Mouse (Mus musculus) right cerebral cortex, postnatal 36 days (tissue): ENCODE data around the gene Zfp185.
"Not testable (repeated sequence)": the region's sequence is repeated elsewhere in the genome, so short reads cannot be mapped to it uniquely, and the experiment has no call there.

Experiments used
- DNase-seq, 2 experiments: peaks; one replicate each; pipeline ENCODE4 v3.0.0; 2022; ENCODE audit warnings: low spot score in 2 of 2, mixed read lengths in 1 of 2

Zfp185 gene

GRCm38 (mm10) chrX:73062323-73062722 is 75.2 kb downstream of the Zfp185 start:
- DNase-seq, result no peak

DNA sequence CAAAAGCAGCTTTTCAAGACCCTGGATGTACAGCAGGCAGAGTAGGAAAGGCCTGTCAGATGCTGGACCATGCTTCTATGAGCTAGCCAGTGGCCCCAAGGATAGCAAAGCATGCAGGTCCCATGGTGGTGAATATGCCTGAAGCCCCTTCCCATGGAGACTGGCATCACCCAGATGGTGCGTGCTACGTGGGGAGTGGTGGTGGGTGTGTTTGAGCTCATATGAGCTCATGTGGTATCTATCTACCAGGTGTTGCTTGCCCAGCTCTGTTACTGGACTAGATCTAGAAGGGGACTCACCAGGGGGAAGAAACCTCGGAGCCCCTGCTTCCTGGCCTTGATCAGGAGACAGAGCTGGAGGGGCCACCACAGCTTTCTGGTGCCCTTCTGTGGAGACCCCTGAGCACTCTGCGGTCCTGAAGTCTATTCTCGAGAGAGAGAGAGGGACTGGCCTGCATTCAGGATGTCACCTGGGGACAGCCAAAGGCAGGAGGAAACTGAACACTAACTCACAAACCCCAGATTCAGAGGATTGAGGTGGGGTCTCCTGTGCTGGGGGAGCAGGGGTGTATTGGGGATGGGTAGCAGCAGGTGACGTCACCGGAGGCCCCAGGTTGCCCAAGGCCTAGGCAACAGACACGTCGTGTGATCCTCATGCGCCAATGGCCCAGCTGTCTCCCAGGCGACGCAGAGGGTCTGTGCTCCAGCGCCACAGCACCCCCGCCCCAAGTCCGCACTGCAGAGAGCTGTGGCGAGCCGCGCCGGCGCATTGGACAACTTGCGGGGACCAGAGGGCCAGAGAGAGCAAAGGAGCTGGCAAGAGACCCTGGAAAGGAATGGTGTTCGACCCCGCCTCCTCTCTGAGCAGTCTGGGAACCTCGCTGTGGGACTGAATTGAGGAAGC is 76.6 kb downstream of the Zfp185 start:
- DNase-seq, result peak in 1 of 2 experiments; percentile 14

DNA sequence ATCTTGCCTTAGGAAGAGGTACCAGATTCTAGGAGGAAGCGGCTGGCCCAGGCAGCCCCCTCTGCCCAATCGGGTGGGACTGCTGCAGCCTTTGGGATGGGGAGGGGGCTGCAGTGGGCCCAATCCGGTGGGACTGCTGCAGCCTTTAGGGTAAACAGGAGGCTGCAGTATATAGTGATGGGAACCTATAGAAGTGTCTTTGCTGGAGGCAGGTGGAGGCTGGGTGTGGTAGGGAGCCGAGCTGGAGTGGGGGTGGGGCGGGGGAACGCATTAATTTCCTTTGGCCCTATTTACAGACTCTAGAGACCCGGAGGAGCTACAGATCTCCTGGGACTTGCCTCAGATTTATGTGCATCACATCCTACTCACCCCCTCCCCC is 77.3 kb downstream of the Zfp185 start, which contains the start of gene Pnma3:
TSS of gene Pnma3 (plus strand) at position 373 of the 379 bp plus-strand sequence.
- no peak for DNase-seq

DNA sequence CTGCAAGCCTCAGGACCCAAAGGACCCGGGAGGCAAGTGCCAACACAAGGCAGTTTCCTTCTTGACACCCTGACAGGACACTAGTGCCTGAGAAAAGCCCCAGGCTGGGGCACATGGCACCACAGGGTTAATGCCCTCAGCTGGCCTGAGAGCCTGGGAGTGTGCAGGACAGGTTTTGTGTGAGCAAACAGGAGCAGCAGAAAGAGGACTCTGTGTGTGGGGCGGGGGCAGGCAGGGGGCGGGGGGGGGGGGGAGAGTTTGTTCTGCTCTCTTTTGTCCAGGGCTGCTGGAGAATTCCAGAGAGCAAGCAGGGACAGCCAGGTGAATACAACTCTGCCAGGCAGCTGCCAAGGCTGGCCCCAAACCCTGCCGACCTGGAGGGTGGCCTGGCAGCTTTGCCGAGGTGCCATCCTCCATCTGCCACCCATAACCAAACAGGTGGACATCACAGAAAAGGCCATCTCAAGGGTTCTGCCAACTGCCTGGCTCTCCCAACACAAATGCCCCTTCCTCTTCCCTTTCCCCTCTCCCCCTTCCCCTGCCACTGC is 79.7 kb downstream of the Zfp185 start:
- DNase-seq, result not testable (repeated sequence)
